Mouse (Mus musculus): ENCODE data around the gene Perp.
A peak's percentile ranks its signal among the peaks of the same experiment; 100 is the strongest.

Perp gene

GRCm38 (mm10) chr10:18861418-18861817 lies 16.6 kb downstream of the Perp start:
- DNase-seq (ENCODE audit: low read depth, low spot score): no peak

- no peak for DNase-seq (ENCODE audit: low read depth, low spot score)
Observed at GRCm38 (mm10) chr10:18863332-18863731, 18.5 kb downstream of the Perp start.

- no peak for DNase-seq (ENCODE audit: low read depth, low spot score)
Observed at GRCm38 (mm10) chr10:18864753-18865152, 19.9 kb downstream of the Perp start.

- DNase-seq (ENCODE audit: low read depth, low spot score): no peak
Observed at GRCm38 (mm10) chr10:18870990-18871389, 26.2 kb downstream of the Perp start.

GRCm38 (mm10) chr10:18876211-18876610 lies 31.4 kb downstream of the Perp start:
- DNase-seq (ENCODE audit: low read depth, low spot score): no peak

- no peak for DNase-seq (ENCODE audit: low read depth, low spot score)
Observed at GRCm38 (mm10) chr10:18878111-18878510, 33.3 kb downstream of the Perp start.

- no peak for DNase-seq (ENCODE audit: low read depth, low spot score)
Observed at GRCm38 (mm10) chr10:18879160-18879559, 34.3 kb downstream of the Perp start.

- DNase-seq (ENCODE audit: low read depth, low spot score): no peak
Observed at GRCm38 (mm10) chr10:18879690-18880089, 34.9 kb downstream of the Perp start.

GRCm38 (mm10) chr10:18882190-18882589 lies 37.4 kb downstream of the Perp start:
- no peak for DNase-seq (ENCODE audit: low read depth, low spot score)

- DNase-seq (ENCODE audit: low read depth, low spot score): no peak
Observed at GRCm38 (mm10) chr10:18886918-18887625, 42.3 kb downstream of the Perp start.

- no peak for DNase-seq (ENCODE audit: low read depth, low spot score)
Observed at GRCm38 (mm10) chr10:18888751-18889150, 43.9 kb downstream of the Perp start.

GRCm38 (mm10) chr10:18889255-18889654 lies 44.4 kb downstream of the Perp start:
- DNase-seq (ENCODE audit: low read depth, low spot score): no peak

- DNase-seq (ENCODE audit: low read depth, low spot score): no peak
Observed at GRCm38 (mm10) chr10:18891110-18891509, 46.3 kb downstream of the Perp start.

GRCm38 (mm10) chr10:18892102-18892501 lies 47.3 kb downstream of the Perp start:
- no peak for DNase-seq (ENCODE audit: low read depth, low spot score)

GRCm38 (mm10) chr10:18894259-18895166 lies 49.7 kb downstream of the Perp start:
- peak; percentile 26 for DNase-seq (ENCODE audit: low read depth, low spot score)

- DNase-seq (ENCODE audit: low read depth, low spot score): peak; percentile 44
Observed at GRCm38 (mm10) chr10:18904108-18904507, 59.3 kb downstream of the Perp start.

Measured in CD4-positive helper T cell, adult 2 months (primary cell).